Mouse (Mus musculus) layer of hippocampus, postnatal 25 days (tissue): ENCODE data around the gene Cdh4. TPM values are rescaled to one million over a fixed set of nuclear protein-coding genes. Genes with fewer than 3 reads are reported as not detected.

ENCODE experiments used
- DNase-seq, 2 experiments: peaks; one replicate each; pipeline ENCODE4 v3.0.0; 2022; ENCODE audit warnings: mixed read lengths in 2 of 2, low spot score in 1 of 2; ENCODE audit errors: extremely low spot score in 1 of 2
- total RNA-seq, 2 experiments: library from RNA; stranded (reverse); gene quantifications; 2 replicates each; pipeline ENCODE4 v1.2.3; 2021

Cdh4 gene
- total RNA-seq, 2 experiments from 2014 or later: 11.2 to 12.0 TPM

- no peak for DNase-seq
Observed at GRCm38 (mm10) chr2:179661998-179662714, 219.9 kb downstream of the Cdh4 start.

- DNase-seq: no peak
Observed at GRCm38 (mm10) chr2:179662739-179663138, 220.5 kb downstream of the Cdh4 start.

- DNase-seq: no peak
Observed at GRCm38 (mm10) chr2:179663652-179664051, 221.4 kb downstream of the Cdh4 start.

GRCm38 (mm10) chr2:179664171-179664608, 222.0 kb downstream of the Cdh4 start:
- no peak for DNase-seq

- DNase-seq: no peak
Observed at GRCm38 (mm10) chr2:179670689-179671088, 228.5 kb downstream of the Cdh4 start.

- peak in 1 of 2 experiments; percentile 24 for DNase-seq
Observed at GRCm38 (mm10) chr2:179679866-179680265, 237.6 kb downstream of the Cdh4 start.

- peak; percentile 26 to 73 for DNase-seq
Observed at GRCm38 (mm10) chr2:179681386-179681785, 239.2 kb downstream of the Cdh4 start.

GRCm38 (mm10) chr2:179687243-179687681, 245.0 kb downstream of the Cdh4 start:
- DNase-seq: no peak

- peak in 1 of 2 experiments; percentile 30 for DNase-seq
Observed at GRCm38 (mm10) chr2:179688976-179689375, 246.7 kb downstream of the Cdh4 start.

GRCm38 (mm10) chr2:179689761-179690160, 247.5 kb downstream of the Cdh4 start:
- no peak for DNase-seq

GRCm38 (mm10) chr2:179690571-179690970, 248.3 kb downstream of the Cdh4 start:
- no peak for DNase-seq

- no peak for DNase-seq
Observed at GRCm38 (mm10) chr2:179694936-179695335, 252.7 kb downstream of the Cdh4 start.

GRCm38 (mm10) chr2:179697601-179698000, 255.4 kb downstream of the Cdh4 start:
- DNase-seq: no peak

GRCm38 (mm10) chr2:179698196-179698985, 256.2 kb downstream of the Cdh4 start:
- no peak for DNase-seq

- no peak for DNase-seq
Observed at GRCm38 (mm10) chr2:179705043-179705442, 262.8 kb downstream of the Cdh4 start.

GRCm38 (mm10) chr2:179705461-179705860, 263.2 kb downstream of the Cdh4 start:
- no peak for DNase-seq

- DNase-seq: no peak
Observed at GRCm38 (mm10) chr2:179706616-179707015, 264.4 kb downstream of the Cdh4 start.

- DNase-seq: no peak
Observed at GRCm38 (mm10) chr2:179709111-179709510, 266.9 kb downstream of the Cdh4 start.

GRCm38 (mm10) chr2:179712690-179713089, 270.5 kb downstream of the Cdh4 start:
- DNase-seq: no peak

GRCm38 (mm10) chr2:179713326-179713725, 271.1 kb downstream of the Cdh4 start:
- no peak for DNase-seq

- DNase-seq: no peak
Observed at GRCm38 (mm10) chr2:179714145-179714544, 271.9 kb downstream of the Cdh4 start.
